Mouse (Mus musculus) v-Abl transformed pro-B cells (cell line): ENCODE measurements at regions not wholly inside any gene's neighbourhood (a gene's known extent, or its start where the extent isn't known, plus 50 kb on each side); places are given as distances from the start of the nearest gene placed in this dataset.

Experiments used
- in situ Hi-C, 2 experiments: fragments of 400-800 bp; cut with MboI; formaldehyde crosslinking; loops; one replicate each; pipeline ENCODE4 v1.15.1; 2025; ENCODE audit not compliant: unreplicated experiment in 2 of 2

GRCm38 (mm10) chr17:14541035-14541434 is 153.0 kb downstream of the Thbs2 start:
- in situ Hi-C loops = loop anchor here in 1 of 2 experiments (25.0 kb wide), 1 partner anchor 921 kb away; no protein-coding TSS in a partner anchor

- in situ Hi-C loops = loop anchor here in 1 of 2 experiments (25.0 kb wide), 1 partner anchor 922 kb away; no protein-coding TSS in a partner anchor
Observed at GRCm38 (mm10) chr17:14540269-14540975, 153.6 kb downstream of the Thbs2 start.

- in situ Hi-C loops = loop anchor here in 1 of 2 experiments (25.0 kb wide), 1 partner anchor 923 kb away; no protein-coding TSS in a partner anchor
Observed at GRCm38 (mm10) chr17:14539651-14540050, 154.4 kb downstream of the Thbs2 start.

- in situ Hi-C loops = loop anchor here in 1 of 2 experiments (25.0 kb wide), 1 partner anchor 923 kb away; no protein-coding TSS in a partner anchor
Observed at GRCm38 (mm10) chr17:14539191-14539590, 154.8 kb downstream of the Thbs2 start.

DNA sequence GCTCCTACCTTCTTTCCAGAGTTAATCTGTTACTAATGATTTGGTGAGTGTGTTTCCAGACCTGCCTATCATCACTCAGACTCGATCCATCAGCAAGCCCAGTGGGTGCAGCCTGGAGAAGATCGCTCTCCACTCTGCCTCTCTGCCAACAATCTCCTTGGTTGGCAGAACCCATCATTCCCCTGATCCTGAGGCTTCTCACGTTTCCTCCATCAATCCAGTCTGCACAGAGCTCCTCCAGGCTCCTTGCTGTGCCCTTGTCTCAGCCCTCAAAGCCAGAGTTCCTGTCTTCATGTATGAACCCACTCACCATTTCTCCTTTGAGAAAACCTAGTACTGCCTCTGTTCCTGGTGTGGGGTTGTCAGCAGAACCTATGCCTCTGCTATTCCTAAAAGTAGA is 155.5 kb downstream of the Thbs2 start:
- in situ Hi-C loops = loop anchor here in 1 of 2 experiments (25.0 kb wide), 1 partner anchor 924 kb away; no protein-coding TSS in a partner anchor

DNA sequence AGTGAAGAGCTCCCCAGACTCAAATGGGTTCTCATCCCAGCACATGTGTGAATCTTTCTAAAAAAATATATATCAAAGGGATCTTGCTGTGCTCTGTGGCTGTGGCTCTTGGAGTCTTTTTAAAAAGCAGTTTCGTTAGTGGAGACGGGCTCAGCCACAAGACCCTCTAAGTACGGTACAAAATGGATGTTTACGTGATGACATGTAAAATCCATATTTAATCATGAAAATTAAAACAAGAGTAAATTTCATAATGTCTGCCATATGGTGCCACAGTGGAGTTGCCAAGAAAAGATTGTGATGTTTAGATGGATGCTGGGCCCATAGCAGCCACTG is 161.1 kb downstream of the Thbs2 start:
- in situ Hi-C loops = loop anchor here in 1 of 2 experiments (25.0 kb wide), 1 partner anchor 929 kb away; no protein-coding TSS in a partner anchor

DNA sequence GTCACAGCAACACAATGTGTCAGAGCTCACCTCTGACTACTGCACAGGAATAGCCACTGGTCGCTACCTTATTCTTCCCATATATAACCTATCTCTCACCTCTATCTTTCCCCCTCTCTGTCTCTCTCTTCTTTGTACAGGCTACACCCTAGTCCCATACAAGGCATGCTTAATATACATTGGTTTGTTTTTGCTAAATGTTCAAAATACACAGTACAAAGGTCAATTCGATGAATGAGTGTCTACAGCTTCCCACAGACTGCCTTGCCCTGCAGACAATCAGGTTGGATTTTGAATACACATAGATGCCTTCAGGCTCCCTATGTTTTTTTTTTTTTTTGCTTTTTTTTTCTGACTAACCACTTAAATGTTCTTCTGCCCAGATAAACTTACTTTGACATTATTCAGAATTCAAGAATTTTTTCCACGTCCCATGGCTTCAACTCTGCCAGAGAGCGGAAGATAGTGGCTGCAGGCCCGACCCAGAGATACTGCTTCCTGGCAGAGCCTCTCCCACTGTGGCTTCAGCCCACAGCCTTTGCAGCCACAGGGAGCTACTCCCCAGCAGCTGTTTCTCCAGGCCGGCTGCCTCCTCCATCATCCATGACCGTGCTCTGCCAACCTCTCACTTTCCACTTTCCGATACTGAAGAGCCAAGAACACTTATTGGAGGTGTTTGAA is 161.6 kb downstream of the Thbs2 start:
- in situ Hi-C loops = loop anchor here in 1 of 2 experiments (25.0 kb wide), 1 partner anchor 930 kb away; no protein-coding TSS in a partner anchor

DNA sequence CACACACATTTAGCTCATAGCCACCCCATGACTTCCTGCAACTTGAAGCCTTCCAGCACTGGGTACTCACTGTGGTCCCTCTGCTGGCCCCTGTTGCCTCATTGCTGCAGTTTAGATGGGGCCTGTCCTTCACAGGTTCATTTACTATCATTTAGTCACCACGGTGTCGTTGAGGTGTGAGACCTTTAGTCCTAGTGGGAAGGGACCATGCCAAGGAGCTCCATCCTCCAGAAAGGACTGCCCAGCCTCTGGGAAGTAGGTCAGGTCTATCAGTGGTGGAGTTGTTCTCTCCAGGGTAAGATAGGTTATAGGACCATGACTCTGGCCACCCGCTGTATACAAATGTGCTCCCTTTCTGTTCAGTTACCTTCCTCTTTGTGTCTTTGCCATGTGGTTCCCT is 162.2 kb downstream of the Thbs2 start:
- in situ Hi-C loops = loop anchor here in 1 of 2 experiments (25.0 kb wide), 1 partner anchor 931 kb away; no protein-coding TSS in a partner anchor

DNA sequence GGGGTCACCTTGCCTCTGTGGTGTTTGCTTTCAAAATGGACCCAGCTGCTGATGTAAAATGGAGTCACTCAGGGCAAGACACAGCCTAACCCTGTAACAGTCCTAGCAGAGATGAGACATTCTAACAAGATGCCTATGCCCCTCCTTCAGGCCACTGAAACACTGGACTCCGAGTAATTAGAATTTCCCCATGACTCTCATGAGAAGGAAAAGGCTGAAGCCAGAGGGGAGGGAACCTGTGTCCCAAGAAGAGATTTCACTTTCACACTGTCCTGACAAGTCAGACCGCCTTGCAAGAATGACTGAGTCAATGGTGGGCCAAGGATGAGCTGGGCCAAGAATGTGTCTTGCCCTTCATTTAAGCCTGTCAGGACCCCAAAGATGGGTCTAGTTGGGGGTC is 166.3 kb downstream of the Thbs2 start:
- in situ Hi-C loops = loop anchor here (5.0 to 25.0 kb wide), 3 partner anchors 375 to 937 kb away; no protein-coding TSS in a partner anchor

- in situ Hi-C loops = loop anchor here (5.0 to 25.0 kb wide), 3 partner anchors 377 to 940 kb away; no protein-coding TSS in a partner anchor
Observed at GRCm38 (mm10) chr17:14525255-14525654, 168.8 kb downstream of the Thbs2 start.

- in situ Hi-C loops = loop anchor here (5.0 to 25.0 kb wide), 4 partner anchors 378 to 1637 kb away; partner anchors contain the start of gene Mrgprh (in 1 of the 2)
Observed at GRCm38 (mm10) chr17:14524426-14525236, 169.4 kb downstream of the Thbs2 start.

GRCm38 (mm10) chr17:14522011-14522410 is 172.0 kb downstream of the Thbs2 start:
- in situ Hi-C loops = loop anchor here in 1 of 2 experiments (10.0 to 25.0 kb wide), 2 partner anchors 943 to 1635 kb away; partner anchors contain the start of gene Mrgprh

GRCm38 (mm10) chr17:14520565-14520964 is 173.5 kb downstream of the Thbs2 start:
- in situ Hi-C loops = loop anchor here in 1 of 2 experiments (10.0 to 25.0 kb wide), 2 partner anchors 944 to 1633 kb away; partner anchors contain the start of gene Mrgprh

DNA sequence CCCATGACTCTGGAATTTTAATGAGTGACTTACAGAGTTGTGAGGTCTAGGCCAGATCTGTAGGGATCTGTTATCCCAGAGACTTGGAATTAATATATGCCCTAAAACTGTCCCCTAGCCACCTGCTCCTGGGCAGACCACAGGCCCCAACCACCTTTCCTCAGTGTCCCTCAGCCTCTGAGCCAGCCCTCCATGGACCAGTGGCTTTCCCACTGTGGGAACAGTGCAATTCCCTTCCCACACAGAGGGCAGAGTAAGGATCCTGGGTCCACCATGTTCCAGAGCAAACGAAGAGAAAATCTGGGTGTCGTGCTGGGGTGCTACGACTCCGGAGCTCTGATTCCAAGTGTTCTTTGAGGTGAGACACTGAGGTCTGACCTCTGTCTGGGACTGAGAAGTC is 174.7 kb downstream of the Thbs2 start:
- in situ Hi-C loops = loop anchor here in 1 of 2 experiments (25.0 kb wide), 1 partner anchor 1632 kb away; the partner anchor contains the start of gene Mrgprh

DNA sequence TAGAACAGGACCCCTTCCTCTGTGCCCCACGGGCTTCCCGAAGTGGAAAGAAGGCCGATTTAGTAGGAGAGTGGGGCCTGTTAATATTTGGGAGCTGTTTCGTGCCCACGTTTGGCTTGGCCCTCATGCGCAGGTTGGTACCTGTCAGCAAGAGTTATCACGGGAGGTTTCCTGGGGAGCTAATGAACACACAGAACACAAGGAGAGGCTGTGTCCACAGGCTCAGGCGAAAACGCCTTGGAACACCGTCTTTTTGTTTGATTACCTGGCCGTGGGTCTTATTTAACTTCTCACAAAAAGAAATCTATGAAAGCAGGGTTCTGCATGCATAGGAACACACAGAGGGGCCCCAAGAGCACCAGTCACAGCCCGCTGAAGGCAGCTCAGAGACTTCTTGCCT is 175.8 kb downstream of the Thbs2 start:
- in situ Hi-C loops = loop anchor here in 1 of 2 experiments (25.0 kb wide), 1 partner anchor 1631 kb away; the partner anchor contains the start of gene Mrgprh

DNA sequence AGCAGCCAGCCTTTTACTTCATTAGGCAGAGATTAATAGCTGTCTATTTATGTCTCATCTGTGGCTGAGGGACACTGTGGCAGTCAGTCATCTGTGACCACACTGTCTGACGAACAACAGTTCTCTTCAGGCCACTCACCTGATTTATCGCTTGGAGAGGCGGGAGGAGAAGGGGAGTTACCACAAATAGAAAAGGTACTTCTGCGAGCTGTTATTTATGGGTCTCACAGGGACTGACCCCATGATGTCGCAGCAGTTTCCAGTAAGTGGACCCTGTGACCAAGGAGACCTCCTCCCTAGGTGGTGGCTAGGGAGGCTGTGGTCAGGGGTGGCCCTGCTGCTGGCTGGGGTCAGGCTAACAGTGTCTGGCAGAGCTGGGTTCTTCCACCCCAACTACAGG is 176.7 kb downstream of the Thbs2 start:
- in situ Hi-C loops = loop anchor here in 1 of 2 experiments (25.0 kb wide), 1 partner anchor 1630 kb away; the partner anchor contains the start of gene Mrgprh

DNA sequence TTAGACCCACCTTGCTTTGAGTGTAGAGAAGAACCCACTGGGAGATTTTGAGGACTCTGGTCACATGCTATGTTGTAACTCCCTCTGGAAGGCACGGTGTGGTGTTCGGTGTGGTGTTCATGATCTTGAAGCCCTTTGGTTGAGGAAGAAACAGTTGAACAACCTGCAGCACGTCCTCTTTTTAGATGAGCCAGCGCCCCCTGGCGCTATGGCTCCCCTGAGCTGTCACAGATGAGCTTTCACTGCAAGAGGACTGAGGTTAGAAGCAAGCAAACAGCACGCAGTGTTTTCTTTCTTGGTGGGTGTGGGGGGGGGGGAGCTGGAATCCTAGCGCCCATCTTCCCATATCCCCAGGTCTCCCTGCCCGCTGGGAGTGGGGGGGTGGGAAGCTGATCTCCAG is 177.9 kb downstream of the Thbs2 start:
- in situ Hi-C loops = loop anchor here in 1 of 2 experiments (25.0 kb wide), 1 partner anchor 1629 kb away; the partner anchor contains the start of gene Mrgprh

DNA sequence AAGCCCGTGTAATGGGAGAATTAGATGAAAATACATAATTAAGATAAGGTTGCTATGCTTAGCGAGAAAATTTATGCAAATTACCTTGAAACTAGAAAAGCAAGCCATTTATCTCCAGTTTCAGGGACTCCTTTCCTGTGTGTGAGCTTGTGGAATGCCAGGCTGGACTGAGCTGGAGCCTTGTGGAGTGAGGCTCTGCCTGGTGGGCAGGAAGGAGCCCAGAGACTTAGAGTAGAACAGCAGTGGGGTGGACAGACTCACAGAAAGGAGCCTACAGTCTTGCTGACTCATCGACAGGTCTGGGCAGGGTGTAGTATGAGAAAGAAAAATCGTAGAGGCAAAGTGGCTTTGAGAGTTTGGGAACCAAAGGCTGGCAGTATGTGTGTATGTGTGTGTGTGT is 180.6 kb downstream of the Thbs2 start:
- in situ Hi-C loops = loop anchor here in 1 of 2 experiments (25.0 kb wide), 1 partner anchor 1626 kb away; the partner anchor contains the start of gene Mrgprh

DNA sequence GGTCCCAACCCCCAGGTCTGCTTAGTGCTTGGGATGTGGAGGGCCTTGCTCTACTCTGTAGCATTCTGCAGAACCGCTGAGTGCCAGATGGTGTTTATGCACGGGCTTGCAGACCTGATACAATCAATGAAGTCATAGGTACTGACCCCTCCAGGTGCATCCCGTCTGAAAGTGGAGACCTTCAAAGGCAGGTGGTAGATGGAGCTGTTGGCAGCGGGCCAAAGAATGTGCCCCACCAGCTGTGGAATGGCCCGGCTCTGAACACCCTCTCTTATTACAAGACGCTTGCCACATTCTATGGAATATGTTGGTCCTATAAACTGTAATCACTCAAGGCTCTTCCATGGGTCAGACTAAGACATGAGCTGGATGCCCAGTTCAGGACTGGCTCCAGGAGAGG is 183.5 kb downstream of the Thbs2 start:
- in situ Hi-C loops = loop anchor here in 1 of 2 experiments (25.0 kb wide), 1 partner anchor 1623 kb away; the partner anchor contains the start of gene Mrgprh
